Mouse (Mus musculus) neural tube, embryonic 15.5 days (tissue): ENCODE results near the gene AU040320. TPM values are rescaled to one million over a fixed set of nuclear protein-coding genes. Genes with fewer than 3 reads are reported as not detected.

Experiments used
- ATAC-seq: fragments of 200-750 bp; cut with Nextera tagmentation; 2 replicates; pipeline ENCODE4 v1.8.0; 2017; ENCODE audit warnings: mild to moderate bottlenecking, moderate TSS enrichment, moderate library complexity; ENCODE audit not compliant: low FRiP score
- H3K27ac ChIP-seq: fragments of 300-500 bp; sonication (generic); replicated peaks from 2 replicates; pipeline ENCODE4 v1.5.1; 2015; ENCODE audit warnings: mild to moderate bottlenecking, inconsistent platforms
- H3K27me3 ChIP-seq: fragments of 300-500 bp; sonication (generic); replicated peaks from 2 replicates; pipeline ENCODE4 v1.6.1; 2015; ENCODE audit warnings: inconsistent platforms
- H3K36me3 ChIP-seq: fragments of 300-500 bp; sonication (generic); 2 replicates; pipeline ENCODE4 v1.6.1; 2015; ENCODE audit warnings: inconsistent platforms
- H3K4me1 ChIP-seq: fragments of 300-500 bp; sonication (generic); 2 replicates; pipeline ENCODE4 v1.6.1; 2015; ENCODE audit warnings: inconsistent platforms
- H3K4me2 ChIP-seq: fragments of 300-500 bp; sonication (generic); 2 replicates; pipeline ENCODE4 v1.6.1; 2015; ENCODE audit warnings: inconsistent platforms, mild to moderate bottlenecking, moderate library complexity
- H3K4me3 ChIP-seq: fragments of 300-500 bp; sonication (generic); replicated peaks from 2 replicates; pipeline ENCODE4 v1.5.1; 2015; ENCODE audit warnings: mild to moderate bottlenecking, inconsistent platforms
- H3K9ac ChIP-seq: fragments of 300-500 bp; sonication (generic); replicated peaks from 2 replicates; pipeline ENCODE4 v1.6.1; 2015; ENCODE audit warnings: mild to moderate bottlenecking, inconsistent platforms
- H3K9me3 ChIP-seq: fragments of 300-500 bp; sonication (generic); replicated peaks from 2 replicates; pipeline ENCODE4 v1.6.1; 2016; ENCODE audit warnings: inconsistent platforms
- WGBS: fragments of 180-500 bp; shearing (Covaris S2); methylation state at CpG from one replicate; pipeline ENCODE4 v1.1.7; 2015; ENCODE audit warnings: mixed read lengths; 5-methylcytosine and 5-hydroxymethylcytosine counted together
- polyA plus RNA-seq: library from polyadenylated mRNA; unstranded; fragments of >200 nt; fragmentation: Nextera tagmentation; extraction: Ambion mirVana; gene quantifications from 2 replicates; pipeline ENCODE4 v1.2.1, GENCODE M21; 2015

The AU040320 gene
- polyA plus RNA-seq, 1 experiment from 2014 or later: 41.7 TPM

DNA sequence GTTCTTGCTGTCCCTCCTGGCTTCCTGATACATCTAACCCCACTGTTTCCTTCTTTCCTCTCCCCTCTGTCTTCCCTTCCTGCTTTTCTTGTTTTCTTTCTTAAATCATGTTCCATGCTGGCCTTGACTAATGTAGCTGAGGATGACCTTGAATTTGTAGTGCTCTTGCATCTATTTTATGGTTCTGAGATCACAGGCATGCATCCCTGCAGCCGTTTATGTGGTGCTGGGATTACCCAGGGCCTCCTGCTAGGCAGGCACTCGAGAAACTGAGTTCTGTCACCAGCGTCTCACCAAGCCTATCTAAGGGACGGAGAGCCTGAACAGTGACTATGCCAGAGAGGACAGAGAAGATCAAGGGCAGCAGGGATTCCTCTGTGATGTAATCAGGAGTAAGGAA is 52.4 kb downstream of the AU040320 start:
- ATAC-seq: no peak
- H3K4me1 ChIP-seq: peaks cover 4% of the 10 kb centered on the region; the same call in 1 of the 2 replicates
- no peaks in the 10 kb centered on the region for H3K27me3 ChIP-seq
- WGBS: 58% methylated on average over 4 of the region's 4 CpGs
- no peak overlapping the region for H3K4me2 ChIP-seq
- H3K27ac ChIP-seq: no peak overlapping the region
- no peak overlapping the region for H3K9ac ChIP-seq
- H3K4me3 ChIP-seq: no peak overlapping the region
- H3K9me3 ChIP-seq: no peaks in the 10 kb centered on the region
- 0 out of 2 replicates have a peak, but pooled peaks cover 4% of the 10 kb centered on the region for H3K36me3 ChIP-seq

DNA sequence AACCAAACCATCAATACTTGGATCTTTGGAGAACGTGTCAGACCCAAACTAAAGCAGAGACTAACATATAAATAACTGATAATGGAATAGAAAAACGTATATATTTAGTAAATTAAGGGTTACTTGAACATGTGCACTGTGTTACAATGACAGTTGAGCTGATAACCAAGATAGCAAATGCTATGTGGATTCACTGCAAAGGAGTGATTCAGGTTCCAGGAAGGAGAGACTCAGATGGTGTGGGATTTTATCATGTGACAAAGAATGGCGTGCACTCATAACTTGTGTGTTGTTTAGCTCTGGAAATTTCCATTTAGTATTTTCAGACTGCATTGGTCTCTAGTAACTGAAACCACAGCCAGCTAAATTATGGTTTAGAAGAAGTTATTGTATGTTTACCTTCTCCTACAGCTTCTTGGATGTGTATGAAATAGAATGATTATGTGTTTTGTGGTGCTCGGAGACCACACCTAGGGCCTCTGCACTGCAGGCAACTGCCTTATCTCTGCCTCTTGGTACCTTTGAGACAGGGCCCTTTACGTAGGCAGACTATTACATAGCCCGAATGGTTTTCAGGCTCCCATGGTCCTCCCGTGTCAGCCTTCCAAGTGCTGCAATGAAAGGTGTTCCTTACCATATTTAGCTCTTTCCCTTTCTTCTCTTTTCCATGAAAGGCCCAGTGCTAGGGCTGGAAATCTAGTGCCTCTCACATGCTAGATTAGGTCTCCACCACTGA is 53.5 kb downstream of the AU040320 start:
- no peak for ATAC-seq
- H3K4me1 ChIP-seq: peaks cover 4% of the 10 kb centered on the region; the same call in 1 of the 2 replicates
- no peak overlapping the region for H3K9ac ChIP-seq
- no peaks in the 10 kb centered on the region for H3K27me3 ChIP-seq
- no peaks in the 10 kb centered on the region for H3K9me3 ChIP-seq
- WGBS: 92% methylated on average over 7 of the region's 7 CpGs
- 0 out of 2 replicates have a peak, but pooled peaks cover 4% of the 10 kb centered on the region for H3K36me3 ChIP-seq
- H3K4me3 ChIP-seq: no peak overlapping the region
- H3K4me2 ChIP-seq: no peak overlapping the region
- H3K27ac ChIP-seq: no peak overlapping the region

DNA sequence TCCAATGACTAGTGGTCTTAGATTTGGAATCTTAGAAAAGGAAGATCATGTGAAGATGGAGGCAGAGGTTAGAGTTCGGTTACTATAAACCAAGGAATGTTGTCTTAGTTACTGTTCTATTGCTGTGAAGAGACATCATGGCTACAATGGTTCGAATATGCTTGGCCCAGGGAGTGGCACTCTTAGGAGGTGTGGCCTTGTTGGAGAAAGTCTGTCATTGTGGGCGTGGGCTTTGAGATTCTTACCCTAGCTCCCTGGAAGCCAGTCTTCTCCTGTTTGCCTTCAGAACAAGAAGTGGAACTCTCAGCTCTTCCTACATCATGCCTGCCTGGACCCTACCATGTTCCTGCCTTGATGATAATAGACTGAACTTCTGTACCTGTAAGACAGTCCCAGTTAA is 57.2 kb downstream of the AU040320 start:
- Histone ChIP-seq H3K4me3 (no peak overlapping the region), H3K27ac (no peak overlapping the region), H3K9me3 (no peaks in the 10 kb centered on the region), H3K4me1 (0 out of 2 replicates have a peak, but pooled peaks cover 11% of the 10 kb centered on the region), H3K27me3 (no peaks in the 10 kb centered on the region), H3K4me2 (no peak overlapping the region), H3K9ac (no peak overlapping the region), H3K36me3 (0 out of 2 replicates have a peak, but pooled peaks cover 9% of the 10 kb centered on the region)
- ATAC-seq: no peak
- whole genome bisulfite sequencing: 98% methylated on average over 3 of the region's 3 CpGs

DNA sequence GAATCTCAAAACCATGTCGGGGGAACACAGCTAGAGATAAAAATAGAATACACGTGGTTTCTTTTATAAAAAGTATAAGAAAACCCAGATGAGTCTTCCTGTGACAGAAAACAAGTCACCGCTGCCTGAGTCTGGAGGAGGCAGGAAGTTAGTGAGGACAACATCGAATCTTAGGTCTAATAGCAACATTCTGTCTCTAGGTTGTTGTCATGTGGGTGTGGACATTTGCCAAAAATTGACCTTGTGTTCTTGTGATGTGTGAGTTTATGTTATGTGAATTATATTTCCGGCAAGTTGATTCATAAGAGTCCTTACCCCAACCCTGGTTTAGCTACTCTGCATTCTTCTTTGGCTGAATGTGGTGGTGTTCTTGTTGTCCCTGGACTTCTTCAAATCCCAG is 59.9 kb downstream of the AU040320 start:
- Histone ChIP-seq H3K4me2 (no peak overlapping the region), H3K27ac (no peak overlapping the region), H3K9me3 (no peaks in the 10 kb centered on the region), H3K4me1 (0 out of 2 replicates have a peak, but pooled peaks cover 11% of the 10 kb centered on the region), H3K4me3 (no peak overlapping the region), H3K27me3 (no peaks in the 10 kb centered on the region), H3K36me3 (peaks cover 31% of the 10 kb centered on the region), H3K9ac (no peak overlapping the region)
- WGBS: 84% methylated on average over 5 of the region's 5 CpGs
- no peak for ATAC-seq

DNA sequence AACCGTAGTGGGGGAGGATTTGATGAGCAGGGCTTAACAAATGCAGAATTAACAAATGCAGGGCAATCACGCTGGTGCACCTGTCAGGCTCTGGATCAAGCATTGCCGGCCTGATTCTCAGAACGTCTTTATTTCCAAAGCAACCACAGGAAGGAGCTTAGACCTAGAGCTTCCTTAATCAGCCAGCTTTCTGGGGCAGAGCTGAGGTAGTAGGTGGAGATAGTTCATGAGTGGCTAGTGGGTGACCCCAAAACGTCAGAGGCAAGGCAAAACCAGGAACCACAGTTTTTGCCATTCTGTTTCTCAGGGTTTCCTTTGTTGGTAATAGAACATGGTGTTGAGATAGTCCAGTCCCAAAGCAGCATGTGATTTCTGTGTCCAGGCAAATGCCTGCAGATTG is 61.5 kb downstream of the AU040320 start:
- H3K36me3 ChIP-seq: peaks cover 35% of the 10 kb centered on the region
- H3K9ac ChIP-seq: no peak overlapping the region
- H3K9me3 ChIP-seq: no peaks in the 10 kb centered on the region
- H3K4me2 ChIP-seq: no peak overlapping the region
- no peak overlapping the region for H3K4me3 ChIP-seq
- 0 out of 2 replicates have a peak, but pooled peaks cover 11% of the 10 kb centered on the region for H3K4me1 ChIP-seq
- H3K27me3 ChIP-seq: no peaks in the 10 kb centered on the region
- 0 out of 2 replicates have a peak overlapping the region, but pooled peaks have one; percentile 8 for H3K27ac ChIP-seq
- WGBS: 78% methylated on average over 5 of the region's 5 CpGs
- ATAC-seq: no peak

DNA sequence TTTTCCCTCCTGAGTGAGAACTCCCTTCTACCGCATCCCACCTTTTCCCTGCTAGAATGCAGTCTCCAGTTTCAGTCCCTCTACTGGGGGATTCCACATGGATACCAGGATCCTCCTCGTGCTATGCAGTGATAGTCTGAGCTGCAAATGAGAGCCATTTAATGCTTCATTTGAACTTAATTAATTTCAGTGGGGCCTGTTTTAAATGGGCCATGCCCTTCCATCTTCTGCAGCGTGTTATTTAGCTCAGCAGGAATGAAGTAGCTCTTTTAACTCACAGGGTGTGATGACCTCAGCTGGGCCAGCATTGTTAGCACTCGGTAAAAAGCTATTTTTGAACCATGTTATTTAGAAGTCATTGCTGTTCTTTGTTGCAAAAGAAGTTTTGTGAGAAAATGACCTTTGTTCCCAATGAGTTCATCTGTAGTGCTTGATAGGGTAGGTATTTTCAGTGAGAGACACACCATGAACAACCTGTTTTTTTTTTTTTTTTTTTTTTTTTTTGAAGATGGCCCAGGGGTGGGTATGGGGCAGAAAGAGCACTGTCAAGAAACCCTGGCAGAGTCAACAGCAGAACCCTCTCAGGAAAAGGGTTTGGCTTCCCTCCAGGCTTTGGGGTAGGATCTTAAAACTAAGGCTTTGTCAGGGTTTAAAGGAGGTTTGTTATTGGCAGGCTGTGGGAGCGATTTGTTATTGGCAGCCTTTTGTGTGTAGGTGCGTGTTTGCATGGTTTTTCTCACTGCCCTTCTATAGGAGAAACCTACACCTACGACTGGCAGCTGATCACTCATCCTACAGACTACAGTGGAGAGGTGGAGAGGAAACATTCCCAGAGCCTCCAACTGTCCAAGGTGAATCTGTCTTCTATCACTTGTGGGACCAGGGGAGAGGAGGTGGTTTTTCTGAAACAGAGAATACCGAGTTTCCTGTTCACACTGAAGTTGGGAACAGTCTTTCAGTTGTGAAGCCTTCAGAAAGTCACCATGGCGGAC is 69.8 kb downstream of the AU040320 start:
- Histone ChIP-seq H3K27me3 (no peaks in the 10 kb centered on the region), H3K4me1 (peaks cover 22% of the 10 kb centered on the region), H3K27ac (peak overlapping the region; percentile 58), H3K4me2 (peak overlapping the region; percentile 26), H3K4me3 (no peak overlapping the region), H3K36me3 (peaks cover 8% of the 10 kb centered on the region; the same call in 1 of the 2 replicates), H3K9ac (no peak overlapping the region), H3K9me3 (no peaks in the 10 kb centered on the region)
- WGBS: 49% methylated on average over 9 of the region's 9 CpGs
- ATAC-seq: peak; percentile 75; the same call in 1 of the 2 replicates

DNA sequence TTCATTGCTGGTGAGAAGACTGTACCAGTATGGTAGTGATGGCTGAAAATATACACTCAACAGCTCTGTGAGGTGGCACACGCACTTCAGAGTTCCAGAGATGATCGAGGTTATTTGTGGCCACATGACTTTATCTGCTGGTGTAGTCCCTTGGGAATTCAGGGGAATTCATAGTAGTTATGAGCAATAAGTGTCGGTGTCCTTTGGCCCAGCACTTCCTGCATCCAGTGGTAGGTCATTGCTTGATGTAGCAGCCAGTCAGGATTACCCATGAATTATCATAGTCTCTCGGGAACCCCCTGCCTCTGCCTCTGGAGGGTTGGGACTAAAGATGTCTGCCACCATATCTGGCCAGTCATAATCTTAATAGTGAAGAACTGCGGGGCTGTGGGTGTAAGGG is 70.6 kb downstream of the AU040320 start:
- Histone ChIP-seq H3K9ac (no peak overlapping the region), H3K27me3 (no peaks in the 10 kb centered on the region), H3K4me2 (no peak overlapping the region), H3K9me3 (no peaks in the 10 kb centered on the region), H3K4me1 (peaks cover 22% of the 10 kb centered on the region), H3K36me3 (peaks cover 6% of the 10 kb centered on the region; the same call in 1 of the 2 replicates), H3K4me3 (no peak overlapping the region), H3K27ac (peak overlapping the region; percentile 58; the same call in 1 of the 2 replicates)
- no peak for ATAC-seq
- 82% methylated on average over 5 of the region's 5 CpGs for WGBS

DNA sequence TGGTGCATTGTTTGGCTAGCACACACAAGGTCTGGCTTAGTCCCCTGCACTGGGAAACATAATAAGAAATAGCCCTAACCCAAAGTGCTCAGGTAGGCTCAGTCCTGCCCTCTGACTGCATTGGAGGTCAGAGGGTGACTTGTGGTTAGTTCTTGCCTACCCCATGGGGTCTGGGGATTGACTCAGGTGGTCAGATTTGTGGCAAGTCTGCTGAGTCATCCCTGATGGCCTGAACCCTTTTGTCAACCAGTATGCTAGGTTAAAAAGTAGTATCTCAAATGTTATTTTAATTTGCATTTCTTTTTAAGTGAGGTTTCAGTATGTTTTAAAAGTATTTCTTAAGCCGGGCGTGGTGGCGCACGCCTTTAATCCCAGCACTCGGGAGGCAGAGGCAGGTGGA is 77.8 kb downstream of the AU040320 start:
- no peaks in the 10 kb centered on the region for H3K4me1 ChIP-seq
- no peak overlapping the region for H3K9ac ChIP-seq
- no peak overlapping the region for H3K27ac ChIP-seq
- 96% methylated on average over 5 of the region's 5 CpGs for WGBS
- no peaks in the 10 kb centered on the region for H3K9me3 ChIP-seq
- no peaks in the 10 kb centered on the region for H3K27me3 ChIP-seq
- no peak for ATAC-seq
- peaks cover 36% of the 10 kb centered on the region for H3K36me3 ChIP-seq
- H3K4me2 ChIP-seq: no peak overlapping the region
- no peak overlapping the region for H3K4me3 ChIP-seq

DNA sequence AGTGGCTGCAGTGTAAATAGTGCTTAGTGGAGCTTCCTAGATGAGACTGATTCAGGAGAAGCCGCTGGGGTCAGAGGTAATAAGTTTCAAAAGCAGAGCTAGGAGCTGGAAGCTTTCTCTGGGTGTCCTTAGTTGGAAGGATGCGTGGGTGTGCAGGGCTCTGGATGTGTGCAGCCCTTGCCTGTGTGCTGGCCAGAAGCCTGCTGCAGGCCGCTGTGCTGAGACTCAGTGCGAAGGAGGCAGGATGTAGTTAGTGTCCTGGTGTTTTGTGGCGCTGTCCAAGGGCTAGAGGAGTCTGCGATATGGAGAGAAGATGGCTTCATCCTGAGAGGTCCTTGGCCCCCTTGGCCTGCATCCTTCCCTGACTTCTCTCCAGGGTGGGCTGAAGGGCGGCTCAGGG is 85.5 kb downstream of the AU040320 start:
- Histone ChIP-seq H3K9me3 (no peaks in the 10 kb centered on the region), H3K36me3 (peaks cover 51% of the 10 kb centered on the region), H3K4me3 (no peak overlapping the region), H3K4me2 (no peak overlapping the region), H3K27me3 (no peaks in the 10 kb centered on the region), H3K9ac (no peak overlapping the region), H3K4me1 (peaks cover 6% of the 10 kb centered on the region), H3K27ac (no peak overlapping the region; the same call in 1 of the 2 replicates)
- 85% methylated on average over 7 of the region's 7 CpGs for WGBS
- ATAC-seq: no peak

DNA sequence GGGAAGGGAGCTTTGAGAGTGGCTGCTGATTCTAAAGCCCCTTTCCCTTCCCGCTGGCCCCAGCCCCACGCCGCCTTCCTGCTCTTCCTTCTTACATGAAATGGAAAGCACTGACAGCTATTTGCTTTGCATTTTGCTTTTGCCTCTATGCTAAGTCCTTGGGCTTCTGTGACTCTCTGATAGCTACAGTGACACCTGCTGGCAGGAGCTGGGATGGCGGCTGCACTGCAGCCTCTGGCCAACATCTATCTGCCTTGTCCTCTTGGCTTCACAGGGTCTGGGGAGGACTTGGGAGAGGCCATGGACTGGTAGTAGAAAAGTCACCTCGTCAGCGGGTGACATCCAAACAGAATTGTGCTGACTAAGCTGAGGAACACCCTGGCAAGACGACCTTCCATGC is 86.5 kb downstream of the AU040320 start:
- peaks cover 6% of the 10 kb centered on the region for H3K4me1 ChIP-seq
- no peak overlapping the region for H3K4me3 ChIP-seq
- no peaks in the 10 kb centered on the region for H3K9me3 ChIP-seq
- ATAC-seq: peak; percentile 55
- no peak overlapping the region for H3K4me2 ChIP-seq
- peaks cover 56% of the 10 kb centered on the region for H3K36me3 ChIP-seq
- H3K27me3 ChIP-seq: no peaks in the 10 kb centered on the region
- H3K9ac ChIP-seq: no peak overlapping the region
- H3K27ac ChIP-seq: 0 out of 2 replicates have a peak overlapping the region, but pooled peaks have one; percentile 18
- 23% methylated on average over 7 of the region's 7 CpGs for WGBS

DNA sequence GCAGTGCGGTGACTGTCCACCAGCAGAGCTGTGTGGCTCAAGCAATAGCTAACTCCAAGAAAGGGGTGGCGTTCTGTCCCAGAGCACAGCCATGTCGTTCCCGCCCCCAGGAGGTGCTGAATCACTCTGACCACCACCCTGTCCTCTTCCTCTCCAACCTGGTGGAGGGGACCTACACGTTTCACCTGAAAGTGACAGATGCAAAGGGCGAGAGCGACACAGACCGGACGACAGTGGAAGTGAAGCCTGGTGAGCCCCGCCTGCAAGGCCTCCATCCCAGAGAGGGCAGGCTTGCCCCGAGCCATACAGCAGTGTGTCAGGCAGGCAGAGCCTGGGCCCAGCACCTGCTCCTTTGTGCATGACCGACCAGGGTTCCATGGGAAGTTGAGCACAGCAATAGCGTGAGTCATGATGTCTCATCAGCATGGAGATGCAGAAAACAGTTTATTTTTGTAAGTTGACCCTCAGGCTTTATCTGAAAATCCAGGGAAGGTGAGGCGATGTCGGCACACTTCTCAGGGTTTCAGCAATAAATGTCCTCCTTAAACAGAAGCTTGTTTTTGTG is 87.7 kb downstream of the AU040320 start:
- ATAC-seq: no peak
- H3K27ac ChIP-seq: no peak overlapping the region
- no peak overlapping the region for H3K9ac ChIP-seq
- H3K4me2 ChIP-seq: no peak overlapping the region
- H3K9me3 ChIP-seq: no peaks in the 10 kb centered on the region
- no peaks in the 10 kb centered on the region for H3K27me3 ChIP-seq
- no peak overlapping the region for H3K4me3 ChIP-seq
- H3K4me1 ChIP-seq: peaks cover 6% of the 10 kb centered on the region
- WGBS: 91% methylated on average over 15 of the region's 15 CpGs
- peaks cover 50% of the 10 kb centered on the region for H3K36me3 ChIP-seq
